Mouse (Mus musculus) heart, postnatal 14 days (tissue): ENCODE measurements around the gene Sh3pxd2a. TPM values are rescaled to one million over a fixed set of nuclear protein-coding genes. Genes with fewer than 3 reads are reported as not detected.
A peak's percentile ranks its signal among the peaks of the same experiment; 100 is the strongest.

Source experiments
- DNase-seq, 2 experiments: peaks; one replicate each; pipeline ENCODE4 v3.0.0; 2021 to 2022
- intact Hi-C: fragments of 180-260 bp; cut with DNase I; formaldehyde crosslinking; loops from one replicate; pipeline ENCODE4 v1.15.1; 2025
- microRNA-seq, 2 experiments: library from miRNA; unstranded; fragments of <30 nt; microRNA quantifications; one replicate each; pipeline ENCODE4 v1.2.0; 2021 to 2022
- total RNA-seq, 2 experiments: library from RNA; stranded (reverse); gene quantifications; 2 replicates each; pipeline ENCODE4 v1.2.3; 2021

Sh3pxd2a gene
- total RNA-seq, 2 experiments from 2014 or later, result 75.2 to 75.9 TPM

DNA sequence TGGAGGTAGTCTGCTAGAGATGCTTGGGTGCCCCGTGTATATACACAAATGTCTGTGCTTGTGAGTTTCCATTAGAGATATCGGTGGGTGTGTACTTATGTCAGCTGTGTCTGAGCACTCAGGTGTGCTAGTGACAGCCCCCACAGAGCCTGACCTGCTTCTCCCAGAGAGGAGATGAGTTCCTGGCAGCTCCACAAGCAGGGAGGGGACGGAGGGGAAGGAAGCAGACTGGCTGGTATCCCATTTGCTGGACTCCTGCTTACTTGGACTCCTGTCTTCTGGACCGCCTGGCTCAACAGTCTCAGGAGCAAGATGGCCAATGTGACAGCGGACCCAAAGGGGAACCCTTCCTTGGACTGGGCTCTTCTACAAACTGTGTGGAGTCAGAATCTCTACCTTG, 234.7 kb downstream of the Sh3pxd2a start:
- DNase-seq, result no peak
- intact Hi-C loops, result no loop called here

DNA sequence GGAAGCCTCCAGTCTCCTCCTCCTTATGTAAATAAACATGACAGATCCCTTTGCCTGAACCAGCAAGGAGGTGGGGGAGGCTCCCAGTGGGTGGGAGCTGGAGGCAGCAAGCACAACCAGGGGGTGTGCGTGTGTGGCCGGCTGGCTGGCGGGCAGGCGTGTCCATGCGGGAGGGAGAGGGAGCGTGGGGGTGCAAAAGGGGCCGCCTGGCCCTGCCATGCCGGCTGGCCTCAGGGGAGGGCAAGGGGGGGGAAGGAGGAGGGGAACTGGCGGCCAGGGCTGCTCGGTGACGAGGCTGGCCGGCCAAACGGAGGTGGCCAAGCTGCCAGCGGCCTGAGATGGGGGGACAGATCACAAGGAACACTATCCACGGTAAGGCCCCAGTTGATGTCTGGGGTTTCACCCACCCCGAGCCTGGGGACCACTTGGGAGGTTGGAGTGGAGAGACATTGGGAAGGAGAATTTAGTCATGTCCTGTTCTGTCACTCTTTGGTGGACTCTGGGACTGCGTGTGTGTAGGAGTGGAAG, 235.4 kb downstream of the Sh3pxd2a start:
- DNase-seq, result peak; percentile 61 to 66
- intact Hi-C loops, result no loop called here

DNA sequence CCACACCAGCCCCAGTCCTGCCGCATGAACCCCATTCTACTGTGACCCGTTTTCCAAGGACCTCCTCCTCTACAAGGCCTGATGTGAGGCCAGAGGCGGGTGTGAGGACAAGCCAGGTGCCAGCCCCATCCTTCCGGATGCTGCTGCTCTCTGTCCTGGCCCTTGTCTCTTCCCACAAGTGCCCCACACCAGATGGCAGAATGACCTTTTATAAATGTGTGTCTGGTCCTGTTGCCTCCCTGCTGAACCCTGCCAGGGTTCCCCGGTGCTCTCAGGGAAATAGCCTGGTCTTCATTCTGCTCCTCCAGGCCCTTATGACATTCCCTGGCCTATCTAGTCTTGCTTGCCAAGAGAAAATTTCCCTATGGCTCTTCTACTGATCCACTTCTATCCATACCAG, 238.4 kb downstream of the Sh3pxd2a start:
- intact Hi-C loops, result no loop called here
- no peak for DNase-seq

DNA sequence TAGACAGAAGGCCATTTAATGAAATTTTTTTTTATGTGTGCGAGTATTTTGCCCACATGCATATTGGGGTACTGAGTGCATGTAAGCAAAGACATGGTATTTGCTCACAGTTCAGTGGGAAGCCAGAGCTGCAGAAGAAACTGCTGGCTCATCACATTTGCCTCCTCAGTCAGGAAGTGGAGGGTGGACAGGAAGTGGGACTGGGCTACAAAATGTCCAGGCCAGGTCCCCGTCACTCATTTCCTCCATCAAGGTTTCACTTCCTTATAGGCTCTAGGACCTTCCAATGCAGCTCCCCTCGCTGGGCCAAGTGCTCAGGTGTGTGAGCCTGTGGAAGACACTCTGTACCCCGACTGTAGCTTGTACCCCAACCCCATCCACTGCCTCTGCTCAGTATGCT, 239.5 kb downstream of the Sh3pxd2a start:
- intact Hi-C loops, result no loop called here
- DNase-seq, result peak in 1 of 2 experiments; percentile 21

DNA sequence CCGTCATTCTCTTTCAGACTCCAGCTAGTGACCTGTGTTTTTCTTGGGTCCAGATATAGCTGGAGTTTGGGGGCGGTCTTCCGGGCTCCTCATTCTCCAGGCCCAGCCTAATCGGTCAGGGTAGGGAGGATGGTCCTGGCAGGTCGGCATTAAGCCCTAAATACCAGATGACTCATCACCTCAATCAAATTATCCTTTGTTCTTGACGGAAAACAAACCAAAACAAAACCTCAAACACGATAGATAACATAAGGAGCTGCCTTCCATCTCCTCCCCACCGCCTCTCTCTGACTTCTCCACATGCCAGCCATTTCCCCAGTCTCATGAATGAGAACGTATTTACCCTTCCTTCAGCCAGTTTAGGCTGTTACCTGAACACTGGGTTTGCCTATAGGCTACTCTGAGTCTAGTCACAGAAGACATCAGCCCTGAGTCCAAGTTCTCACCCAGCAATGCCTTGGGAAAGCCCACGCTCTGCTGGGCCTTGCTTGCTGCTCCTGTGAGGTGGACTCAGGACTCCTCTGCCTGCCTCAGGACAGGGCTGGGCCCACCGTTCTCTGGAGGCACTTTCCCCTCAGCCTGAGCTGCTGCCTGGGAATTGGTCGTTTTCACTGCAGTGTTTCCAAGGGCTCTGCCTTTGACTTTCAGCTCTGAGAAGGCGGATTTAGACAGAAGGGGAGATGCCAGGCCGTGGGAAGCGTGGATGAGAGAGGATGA, 241.2 kb downstream of the Sh3pxd2a start:
- intact Hi-C loops, result no loop called here

DNA sequence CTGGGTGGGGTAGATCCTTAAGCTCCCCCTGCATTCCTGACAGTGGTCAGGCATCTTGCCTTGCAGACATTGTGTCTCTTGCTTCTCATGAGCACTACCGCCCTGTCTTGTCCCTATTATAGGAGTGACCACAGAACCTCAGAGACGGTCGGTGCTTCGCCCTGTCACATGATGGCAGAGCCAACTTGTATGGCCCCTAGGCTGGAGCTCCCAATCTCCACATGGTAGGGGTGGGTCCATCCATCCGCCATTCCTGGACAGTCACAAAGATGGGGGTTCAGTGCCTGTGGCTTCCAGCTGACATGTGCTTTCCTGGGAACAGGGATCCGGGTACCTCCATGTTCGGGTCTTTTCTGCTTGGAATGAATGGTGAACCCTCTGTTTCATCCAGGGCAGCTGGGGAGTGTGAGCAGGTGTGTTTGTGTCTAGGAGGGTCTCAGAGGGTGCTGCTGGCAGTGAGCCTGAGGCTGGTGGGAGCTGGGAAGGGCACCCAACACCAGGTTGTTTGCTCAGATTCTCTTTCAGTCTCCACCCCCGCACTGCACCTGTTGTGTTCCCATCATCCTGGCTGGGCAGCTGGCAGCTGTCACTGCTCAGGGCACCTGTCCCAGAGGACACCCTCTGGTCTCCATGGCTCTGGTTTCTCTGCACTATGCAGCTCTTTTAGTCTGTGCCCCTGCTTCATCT, 241.9 kb downstream of the Sh3pxd2a start:
- intact Hi-C loops, result no loop called here
- DNase-seq, result no peak

More for the DNA sequence above, 241.2 kb downstream of the Sh3pxd2a start:
- no peak for DNase-seq

DNA sequence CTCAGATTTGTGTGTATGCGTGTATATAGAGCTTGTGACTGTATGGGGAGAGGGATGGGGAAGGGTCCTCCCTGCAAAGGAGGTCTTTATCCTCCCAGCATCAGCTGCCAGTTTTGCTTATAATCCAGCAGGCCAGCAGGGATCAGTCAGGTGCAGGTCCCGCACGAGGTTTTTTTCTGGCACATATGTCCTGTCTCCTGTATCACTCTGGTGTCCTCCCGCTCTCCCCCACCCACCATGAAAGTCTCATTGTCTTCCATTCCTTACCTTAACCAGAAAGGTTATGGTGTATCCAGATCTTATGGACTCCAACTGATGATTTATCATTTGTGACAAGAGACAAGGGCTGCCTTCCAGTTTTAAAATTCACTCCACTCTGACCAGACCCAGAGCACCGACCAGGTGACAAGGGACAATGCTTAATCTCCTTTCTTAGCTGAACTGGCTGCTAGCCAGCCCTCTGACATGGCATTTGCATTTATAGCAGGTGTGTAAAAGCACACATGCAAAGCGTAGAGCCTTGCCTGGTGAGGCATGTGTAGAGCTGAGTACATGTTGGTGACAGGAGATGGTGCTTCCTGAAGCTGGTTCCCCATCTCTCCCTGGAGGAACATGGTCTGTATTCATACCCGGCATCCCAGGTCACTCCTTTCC, 242.6 kb downstream of the Sh3pxd2a start:
- no peak for DNase-seq
- intact Hi-C loops, result no loop called here

DNA sequence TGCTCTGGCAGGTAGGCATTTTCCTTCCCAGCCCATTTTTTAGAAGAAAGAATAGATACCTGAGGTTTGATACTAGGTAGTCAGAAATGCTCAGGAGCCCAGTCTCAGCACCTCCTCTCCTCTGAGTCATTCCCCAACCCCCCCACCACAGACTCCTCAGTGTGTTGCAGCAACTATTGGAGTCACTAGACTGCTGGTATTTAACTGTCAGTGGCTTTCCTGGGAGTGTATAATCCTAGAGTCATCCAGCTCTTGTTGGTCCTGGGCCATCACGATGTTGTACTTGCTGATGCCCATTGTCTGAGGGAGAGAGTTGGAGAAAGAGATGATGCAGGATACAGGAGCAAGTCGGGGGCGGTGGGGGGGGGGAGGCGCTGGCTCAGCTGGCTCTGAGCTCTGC, 243.2 kb downstream of the Sh3pxd2a start:
- intact Hi-C loops, result no loop called here
- DNase-seq, result no peak

DNA sequence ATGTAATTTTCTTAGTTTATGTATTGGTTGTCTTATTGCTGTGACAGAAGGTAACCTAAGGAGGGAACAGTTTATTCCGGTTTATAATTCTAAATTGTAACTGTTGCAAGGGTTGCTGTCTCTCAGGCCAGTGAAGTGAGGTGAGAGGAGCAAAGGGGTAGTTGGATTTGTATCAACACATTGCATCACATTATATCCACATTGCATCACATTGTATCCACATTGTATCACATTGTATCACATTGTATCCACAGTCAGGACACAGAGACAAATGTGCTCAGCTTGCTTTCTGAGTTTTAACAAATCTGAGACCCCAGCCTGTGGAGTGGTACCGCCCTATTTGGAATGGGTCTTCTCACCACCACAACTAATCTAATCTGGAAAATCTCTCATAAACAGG, 244.0 kb downstream of the Sh3pxd2a start:
- intact Hi-C loops, result no loop called here
- DNase-seq, result no peak

DNA sequence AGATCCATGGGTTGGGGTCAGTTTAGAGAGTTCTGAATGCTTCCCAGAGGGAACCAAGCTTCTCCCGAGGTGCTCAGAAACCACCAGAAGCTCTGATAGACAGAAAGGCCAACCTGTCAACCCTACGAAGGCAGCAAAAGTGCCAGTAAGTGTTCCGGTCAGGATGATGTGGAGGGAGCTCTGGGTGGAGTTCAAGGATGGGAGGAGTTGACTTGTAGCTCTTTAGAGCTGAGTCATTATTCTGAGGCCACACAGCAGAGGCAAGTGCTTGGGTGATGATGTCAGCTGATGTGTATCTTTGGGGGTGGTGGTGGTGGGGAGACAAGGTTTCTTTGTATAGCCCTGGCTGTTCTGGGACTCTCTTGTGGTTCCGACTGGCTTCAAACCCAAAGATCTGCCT, 244.6 kb downstream of the Sh3pxd2a start:
- intact Hi-C loops, result no loop called here
- no peak for DNase-seq

DNA sequence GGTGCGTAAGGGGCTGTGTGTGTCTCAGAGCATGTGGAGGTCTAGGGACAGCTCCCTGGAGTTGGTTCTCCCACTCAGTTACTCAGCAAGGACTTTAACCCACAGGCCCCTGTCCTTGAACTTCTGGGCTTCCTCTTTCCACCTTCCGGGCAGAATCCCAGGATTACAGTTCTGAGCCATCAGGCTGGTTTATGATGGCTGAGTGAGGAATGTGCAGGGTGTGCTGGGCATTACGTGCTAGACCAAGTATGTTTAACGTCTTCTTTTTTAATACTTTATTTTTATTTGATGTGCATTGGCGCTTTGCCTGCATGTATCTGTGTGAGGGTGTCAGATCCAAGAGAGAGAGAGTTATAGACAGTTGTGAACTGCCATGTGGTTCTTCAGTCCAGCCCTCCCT, 247.4 kb downstream of the Sh3pxd2a start:
- DNase-seq, result no peak
- intact Hi-C loops, result no loop called here

DNA sequence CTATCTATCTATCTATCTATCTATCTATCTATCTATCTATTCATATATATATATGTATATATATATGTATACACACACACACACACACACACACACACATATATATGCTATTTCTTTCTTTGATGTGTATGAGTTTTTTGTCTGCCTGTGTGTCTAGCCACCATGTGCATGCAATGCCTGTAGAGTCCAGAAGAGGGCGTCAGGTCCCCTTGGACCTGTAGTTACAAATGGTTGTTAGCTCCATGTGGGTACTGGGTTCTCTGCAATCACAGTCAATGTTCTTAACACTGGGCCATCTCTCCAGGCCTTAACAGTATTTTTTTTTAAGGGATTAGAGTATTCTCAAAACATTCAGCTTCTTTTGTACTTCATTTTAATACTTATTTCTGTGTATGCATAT, 250.7 kb downstream of the Sh3pxd2a start:
- intact Hi-C loops, result no loop called here
- no peak for DNase-seq

DNA sequence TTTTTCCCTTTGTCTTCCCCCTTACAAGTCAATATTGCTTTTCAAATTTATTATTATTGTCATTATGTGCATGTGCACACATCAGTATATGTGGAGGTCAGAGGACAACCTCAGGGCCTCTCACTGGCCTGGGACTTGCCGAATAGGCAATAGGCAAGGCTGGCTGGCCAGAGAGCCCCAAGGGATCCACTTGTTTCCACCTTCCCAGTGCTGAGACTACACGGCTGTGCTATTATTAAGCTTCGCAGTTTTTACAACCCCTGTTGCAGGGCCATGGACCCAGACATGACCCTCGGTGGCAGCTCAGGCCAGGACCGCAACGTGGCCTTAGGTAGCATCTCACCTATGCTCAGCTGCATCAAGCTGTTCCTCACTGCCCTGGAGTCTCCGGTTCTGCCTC, 251.8 kb downstream of the Sh3pxd2a start:
- intact Hi-C loops, result no loop called here
- DNase-seq, result no peak

DNA sequence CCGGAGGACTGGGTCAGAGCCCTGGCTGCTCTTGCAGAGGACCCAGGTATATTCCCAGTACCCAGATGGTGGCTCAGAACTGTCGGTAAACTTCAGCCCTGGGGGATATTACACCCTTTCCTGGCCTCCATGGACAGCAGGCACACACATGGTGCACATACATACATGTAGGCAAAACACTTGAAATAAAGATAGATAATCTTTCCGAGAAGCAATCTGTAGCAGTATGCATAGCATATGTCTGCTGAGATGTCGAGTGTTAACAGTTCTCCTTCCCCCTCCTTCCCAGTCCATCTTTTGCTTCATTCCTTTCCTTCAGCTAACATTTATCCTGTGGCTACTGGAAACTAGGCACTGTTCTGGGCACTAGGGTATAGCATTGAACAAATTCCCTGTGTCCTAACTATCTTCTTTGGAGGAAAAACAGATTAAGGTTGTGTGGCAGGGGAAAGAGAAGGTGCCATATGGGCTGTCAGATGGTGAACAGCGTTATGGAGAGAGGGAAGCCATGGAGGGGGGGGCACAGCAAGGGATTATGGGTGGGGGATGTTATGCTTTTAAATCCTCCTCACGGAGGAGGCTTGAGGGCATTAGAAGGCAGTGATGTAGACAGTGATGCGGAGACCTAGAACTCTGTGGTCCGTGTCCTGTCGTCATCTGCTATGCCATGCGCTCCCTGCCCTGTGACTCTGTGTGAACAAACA, 252.4 kb downstream of the Sh3pxd2a start:
- intact Hi-C loops, result no loop called here
- no peak for DNase-seq

DNA sequence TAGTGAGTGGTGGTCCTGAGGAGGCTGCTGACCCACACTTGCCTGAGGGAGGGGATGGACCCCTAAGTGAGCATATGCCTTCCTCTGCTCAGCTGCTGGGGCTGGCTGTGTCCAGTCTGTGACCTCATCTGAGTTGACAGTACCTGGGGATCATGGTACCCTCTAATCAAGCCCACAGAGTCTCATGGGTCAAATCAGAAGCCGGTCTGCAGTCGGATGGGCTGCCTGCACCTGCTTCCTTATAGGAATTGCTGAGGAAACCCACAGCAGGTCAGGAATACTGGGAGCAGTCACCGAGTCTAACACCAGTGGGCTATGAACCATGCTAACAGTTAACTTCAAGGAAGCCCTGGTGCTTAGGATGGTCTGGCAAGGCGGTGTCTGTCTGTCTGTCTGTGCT, 253.8 kb downstream of the Sh3pxd2a start:
- DNase-seq, result no peak
- intact Hi-C loops, result no loop called here

Small RNA genes lying within 50 kb of the gene (microRNA-seq; reads per million reads assigned to microRNA genes)
- gene Mir6995, result 0 to 1.1 reads per million in 2 experiments

Other genes starting within 250 kb of the Sh3pxd2a start
- 10 to 100 TPM; 17.3 to 17.8 TPM for gene Stn1, start 73.1 kb upstream of the Sh3pxd2a start, total RNA-seq
- gene Slk, start 115.3 kb upstream of the Sh3pxd2a start, total RNA-seq, result 100 to 1,000 TPM; 103 TPM
- under 1 TPM; 0.10 to 0.14 TPM for gene Col17a1, start 227.7 kb upstream of the Sh3pxd2a start, total RNA-seq